Mouse (Mus musculus): ENCODE data around the gene Serpinh1. TPM values are rescaled to one million over a fixed set of nuclear protein-coding genes. Genes with fewer than 3 reads are reported as not detected.

The Serpinh1 gene
- 3.1 and 5.0 TPM in 2 replicates for total RNA-seq (2017)

DNA sequence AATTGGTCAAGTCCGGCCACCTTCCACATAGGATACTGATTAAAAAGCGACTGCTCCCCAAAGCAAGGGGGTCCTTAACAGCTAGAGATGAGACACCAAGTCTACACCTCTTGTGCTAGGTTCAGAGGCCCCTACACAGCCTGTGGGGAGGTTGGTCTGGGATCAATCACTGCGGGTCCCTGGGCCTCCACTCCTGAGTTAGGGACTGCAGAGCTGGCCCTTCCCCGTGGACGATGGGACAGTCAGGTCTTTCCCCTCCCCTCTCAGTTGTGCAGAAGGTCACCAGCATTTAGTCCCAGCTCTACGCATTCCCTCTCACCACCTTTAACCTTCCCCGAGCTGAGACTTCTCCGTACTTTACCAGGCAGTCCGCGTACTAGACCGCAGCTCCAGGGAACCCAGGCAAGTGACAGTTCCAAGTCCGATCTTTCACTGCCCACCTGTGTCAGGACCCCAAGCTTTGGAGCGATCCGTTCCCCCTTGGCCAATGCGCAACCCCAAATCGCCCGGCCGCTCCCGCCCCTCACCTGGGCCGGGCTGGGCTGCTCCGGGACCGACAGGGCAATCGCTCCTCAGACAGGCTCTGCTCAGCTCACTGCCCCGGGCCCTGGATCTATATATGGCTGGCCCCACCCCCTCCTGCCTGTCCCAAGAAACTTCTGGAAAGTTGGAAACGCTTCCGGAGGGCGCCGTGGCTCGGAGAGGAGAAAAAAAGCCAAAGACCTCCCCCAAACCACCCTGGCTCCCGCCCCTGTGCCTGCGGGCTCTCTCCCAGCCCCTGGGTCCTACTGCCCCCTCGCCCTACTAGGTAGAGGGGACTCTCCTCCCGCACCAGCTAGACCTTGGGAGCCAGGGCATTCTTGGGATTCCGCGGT is at the start of gene Serpinh1:
Gene Serpinh1, minus strand, starts transcription at position 714 of the 875 bp plus-strand sequence.
- peak; percentile 10 to 42; a peak in 1 of 4 replicates for ATAC-seq (replicated peaks in 1 of 2; ENCODE audit: insufficient read depth in 1 of 2, low FRiP score in 2 of 2, low TSS enrichment in 1 of 2, low read depth in 1 of 2, poor library complexity in 2 of 2, severe bottlenecking in 2 of 2)

GRCm38 (mm10) chr7:99402477-99402876 is 49.4 kb upstream of the Serpinh1 start:
- no peak for ATAC-seq (replicated peaks in 1 of 2; ENCODE audit: insufficient read depth in 1 of 2, low FRiP score in 2 of 2, low TSS enrichment in 1 of 2, low read depth in 1 of 2, poor library complexity in 2 of 2, severe bottlenecking in 2 of 2)

DNA sequence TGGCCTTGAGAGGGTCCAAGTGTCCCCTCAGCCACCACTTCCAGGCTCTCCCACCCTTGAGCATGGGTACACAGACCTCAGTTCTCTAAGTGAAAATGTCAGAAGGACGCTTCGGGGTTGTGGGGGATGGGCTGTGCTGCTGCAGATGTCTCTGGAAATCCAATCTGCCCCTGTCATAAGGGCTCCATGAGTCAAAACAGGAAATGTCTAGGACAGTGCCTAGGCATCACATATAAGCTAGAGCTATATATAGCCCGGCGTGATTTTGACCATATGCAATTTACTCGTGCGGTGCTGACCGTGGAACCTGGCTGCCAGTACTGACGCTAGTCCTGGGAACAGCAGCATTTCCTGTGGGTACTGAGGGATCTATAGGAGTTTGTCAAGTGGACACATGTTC is 48.3 kb upstream of the Serpinh1 start:
- no peak for ATAC-seq (replicated peaks in 1 of 2; ENCODE audit: insufficient read depth in 1 of 2, low FRiP score in 2 of 2, low TSS enrichment in 1 of 2, low read depth in 1 of 2, poor library complexity in 2 of 2, severe bottlenecking in 2 of 2)

DNA sequence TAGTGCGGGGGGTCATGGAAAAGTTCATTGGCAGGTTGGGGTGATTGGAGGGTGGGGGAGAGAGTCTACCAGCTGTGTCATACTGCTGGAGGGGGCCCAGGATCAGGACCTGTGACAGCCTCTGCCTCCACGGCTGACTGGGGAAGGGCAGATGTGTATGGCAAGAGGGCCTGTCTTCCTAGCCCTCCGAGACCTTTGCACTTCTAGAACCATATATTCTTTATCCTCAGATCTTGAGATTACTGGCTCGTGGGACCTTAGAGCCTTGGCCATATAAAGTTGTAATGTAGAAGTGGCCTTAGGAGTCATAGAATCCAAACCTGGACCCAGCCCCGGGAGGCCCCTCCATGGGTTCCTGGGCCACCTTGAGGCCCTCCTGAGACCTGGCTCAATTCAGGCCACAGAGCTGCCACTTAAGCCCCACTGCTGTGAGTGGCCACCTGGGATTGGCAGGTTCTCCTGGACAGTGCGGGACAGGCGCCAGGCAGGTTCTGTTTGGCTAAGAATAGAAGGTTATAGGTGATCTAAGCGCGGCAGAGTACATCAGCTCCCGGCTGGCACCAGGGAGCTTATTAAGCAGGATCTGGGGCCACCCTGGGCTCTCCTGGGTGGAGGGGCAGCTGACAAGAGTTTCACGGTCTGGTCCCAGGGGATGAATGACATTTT is 44.1 kb upstream of the Serpinh1 start:
- ATAC-seq (replicated peaks in 1 of 2; ENCODE audit: insufficient read depth in 1 of 2, low FRiP score in 2 of 2, low TSS enrichment in 1 of 2, low read depth in 1 of 2, poor library complexity in 2 of 2, severe bottlenecking in 2 of 2), result no peak

DNA sequence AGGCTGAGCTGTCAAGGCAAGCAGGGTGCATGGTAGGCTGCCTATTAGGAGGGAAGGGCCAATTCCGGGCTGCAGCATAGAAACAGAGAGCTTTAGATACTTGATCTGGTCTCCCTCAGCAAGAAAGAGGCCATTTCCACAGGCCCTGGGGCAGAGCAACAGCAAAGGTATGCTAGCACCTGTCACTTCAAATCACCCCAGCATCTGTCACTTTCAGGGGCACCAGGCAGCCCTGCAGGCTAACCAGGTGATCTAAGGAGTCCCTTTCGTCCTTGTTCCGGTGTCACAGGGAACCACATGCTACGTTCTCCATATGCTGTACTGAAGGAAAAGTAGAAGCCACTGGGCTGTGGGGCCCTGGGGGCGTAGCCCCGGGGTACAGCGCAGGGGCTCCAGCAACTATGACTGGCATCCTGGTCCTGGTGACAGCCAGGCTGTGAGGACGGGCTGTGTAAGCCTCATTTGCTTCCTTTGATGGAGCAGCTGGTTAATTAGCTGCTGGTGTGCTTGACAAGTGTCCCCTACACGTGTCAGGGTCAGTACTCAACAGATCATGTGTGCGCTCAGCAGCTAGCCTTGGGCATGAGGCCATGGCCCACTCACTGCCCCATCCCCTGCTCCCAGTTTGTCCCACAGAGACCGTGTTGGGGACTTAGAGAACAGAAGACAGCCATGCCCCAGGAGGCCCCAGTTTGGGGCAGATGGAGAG is 43.0 kb upstream of the Serpinh1 start:
- ATAC-seq (replicated peaks in 1 of 2; ENCODE audit: insufficient read depth in 1 of 2, low FRiP score in 2 of 2, low TSS enrichment in 1 of 2, low read depth in 1 of 2, poor library complexity in 2 of 2, severe bottlenecking in 2 of 2), result no peak

GRCm38 (mm10) chr7:99395385-99395784 is 42.3 kb upstream of the Serpinh1 start:
- no peak for ATAC-seq (replicated peaks in 1 of 2; ENCODE audit: insufficient read depth in 1 of 2, low FRiP score in 2 of 2, low TSS enrichment in 1 of 2, low read depth in 1 of 2, poor library complexity in 2 of 2, severe bottlenecking in 2 of 2)

DNA sequence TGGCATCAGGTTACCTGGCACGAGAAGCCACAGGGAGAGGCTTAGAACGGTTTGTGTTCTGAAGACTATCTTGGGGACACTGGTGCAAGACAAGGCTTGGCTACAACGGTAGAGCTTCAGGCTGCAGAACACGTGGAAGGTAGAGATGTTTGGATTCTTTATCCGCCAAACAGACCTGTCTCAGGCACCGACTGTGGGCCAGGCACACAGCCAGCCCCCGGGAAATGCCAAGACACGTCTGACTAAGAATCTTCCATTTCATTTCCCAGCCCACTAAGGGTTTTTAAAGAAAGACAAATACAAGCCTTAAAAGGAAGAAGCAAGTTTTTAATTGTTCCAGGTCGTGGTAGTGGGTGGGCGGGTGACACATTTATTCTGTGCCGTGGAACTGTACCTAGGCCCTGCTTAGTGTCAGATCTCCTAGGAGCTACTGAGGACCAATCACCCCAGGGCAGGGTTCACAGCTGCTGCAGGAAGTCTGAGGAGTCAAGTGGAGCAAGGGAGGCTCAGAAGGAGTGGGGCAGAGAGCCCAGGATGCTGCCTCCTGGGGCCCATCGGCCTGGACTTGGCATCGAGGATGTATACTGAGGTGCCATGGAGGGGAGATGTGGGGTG is 40.8 kb upstream of the Serpinh1 start:
- no peak for ATAC-seq (replicated peaks in 1 of 2; ENCODE audit: insufficient read depth in 1 of 2, low FRiP score in 2 of 2, low TSS enrichment in 1 of 2, low read depth in 1 of 2, poor library complexity in 2 of 2, severe bottlenecking in 2 of 2)

- no peak for ATAC-seq (replicated peaks in 1 of 2; ENCODE audit: insufficient read depth in 1 of 2, low FRiP score in 2 of 2, low TSS enrichment in 1 of 2, low read depth in 1 of 2, poor library complexity in 2 of 2, severe bottlenecking in 2 of 2)
These were observed 39.7 kb upstream of the Serpinh1 start for GRCm38 (mm10) chr7:99392696-99393095.

DNA sequence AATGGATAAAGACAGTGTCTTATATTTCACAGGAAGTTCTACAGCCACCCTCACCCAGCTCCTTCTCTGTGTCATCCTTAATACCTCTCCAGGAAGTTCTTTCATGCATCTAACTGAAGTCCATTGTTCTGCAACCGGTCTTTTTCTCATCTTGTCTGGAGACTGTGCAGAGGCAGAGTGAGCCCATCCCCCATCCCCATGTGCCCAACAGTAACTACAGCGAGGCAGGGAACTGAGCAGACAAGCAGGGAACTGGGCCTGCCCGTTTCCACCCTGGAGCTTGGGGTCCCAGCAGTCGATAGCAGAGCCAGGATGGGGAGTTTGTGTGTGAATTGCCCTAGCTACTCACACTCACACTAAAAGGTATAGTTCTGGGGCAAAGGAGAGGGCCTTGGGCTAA is 37.5 kb upstream of the Serpinh1 start:
- no peak for ATAC-seq (replicated peaks in 1 of 2; ENCODE audit: insufficient read depth in 1 of 2, low FRiP score in 2 of 2, low TSS enrichment in 1 of 2, low read depth in 1 of 2, poor library complexity in 2 of 2, severe bottlenecking in 2 of 2)

- 0 out of 4 replicates have a peak, but pooled peaks of 1 of the 2 experiments have one; percentile 8 for ATAC-seq (replicated peaks in 1 of 2; ENCODE audit: insufficient read depth in 1 of 2, low FRiP score in 2 of 2, low TSS enrichment in 1 of 2, low read depth in 1 of 2, poor library complexity in 2 of 2, severe bottlenecking in 2 of 2)
These were observed 34.3 kb upstream of the Serpinh1 start for GRCm38 (mm10) chr7:99387356-99387755.

DNA sequence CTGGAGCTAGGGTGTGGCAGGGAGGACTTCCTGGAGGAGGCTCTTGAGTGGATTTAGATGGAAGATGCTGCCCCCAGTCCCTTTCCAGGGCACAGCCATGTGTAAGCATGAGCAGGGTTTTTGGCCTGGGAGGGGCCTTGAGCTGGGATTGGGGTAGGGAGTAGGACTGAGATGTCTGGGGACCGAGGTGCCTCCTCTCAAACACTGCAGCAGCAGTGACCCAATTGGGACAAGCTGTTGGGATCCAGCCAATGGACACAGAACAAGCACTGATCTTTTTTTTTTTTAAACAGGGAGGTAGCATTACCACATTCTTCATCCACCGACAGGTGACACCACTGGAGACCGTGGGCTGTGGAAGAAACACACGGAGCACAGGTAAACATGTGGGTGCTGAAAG is 33.8 kb upstream of the Serpinh1 start:
- ATAC-seq (replicated peaks in 1 of 2; ENCODE audit: insufficient read depth in 1 of 2, low FRiP score in 2 of 2, low TSS enrichment in 1 of 2, low read depth in 1 of 2, poor library complexity in 2 of 2, severe bottlenecking in 2 of 2), result no peak

GRCm38 (mm10) chr7:99386030-99386429 is 33.0 kb upstream of the Serpinh1 start:
- ATAC-seq (replicated peaks in 1 of 2; ENCODE audit: insufficient read depth in 1 of 2, low FRiP score in 2 of 2, low TSS enrichment in 1 of 2, low read depth in 1 of 2, poor library complexity in 2 of 2, severe bottlenecking in 2 of 2), result no peak

DNA sequence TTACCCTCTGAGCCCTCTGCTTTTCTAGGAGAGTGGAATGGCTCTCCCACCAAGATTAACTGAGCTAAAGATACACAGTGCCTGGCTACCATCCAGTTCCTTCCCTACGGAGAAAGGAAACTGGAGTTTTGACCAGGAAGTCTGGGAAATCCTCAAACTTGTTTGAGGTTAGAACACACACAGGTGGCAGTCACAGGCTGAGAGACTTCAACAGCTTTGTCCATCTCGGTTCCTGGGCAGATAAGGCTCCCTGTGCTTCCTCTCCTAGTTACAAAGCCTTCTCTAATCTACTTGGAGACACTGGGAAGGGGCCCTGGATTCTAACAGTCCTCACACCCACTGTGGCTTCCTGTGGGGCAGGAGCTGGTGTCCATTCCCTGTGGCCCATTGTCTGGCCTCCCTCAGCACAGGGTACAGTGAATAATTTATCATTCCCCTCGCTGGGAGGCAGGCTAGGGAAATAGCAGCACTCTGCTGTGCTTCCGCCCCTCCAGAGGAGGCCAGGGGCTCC is 31.1 kb upstream of the Serpinh1 start:
- ATAC-seq (replicated peaks in 1 of 2; ENCODE audit: insufficient read depth in 1 of 2, low FRiP score in 2 of 2, low TSS enrichment in 1 of 2, low read depth in 1 of 2, poor library complexity in 2 of 2, severe bottlenecking in 2 of 2), result no peak

GRCm38 (mm10) chr7:99383246-99383645 is 30.2 kb upstream of the Serpinh1 start:
- ATAC-seq (replicated peaks in 1 of 2; ENCODE audit: insufficient read depth in 1 of 2, low FRiP score in 2 of 2, low TSS enrichment in 1 of 2, low read depth in 1 of 2, poor library complexity in 2 of 2, severe bottlenecking in 2 of 2), result no peak

- no peak for ATAC-seq (replicated peaks in 1 of 2; ENCODE audit: insufficient read depth in 1 of 2, low FRiP score in 2 of 2, low TSS enrichment in 1 of 2, low read depth in 1 of 2, poor library complexity in 2 of 2, severe bottlenecking in 2 of 2)
These were observed 29.3 kb upstream of the Serpinh1 start for GRCm38 (mm10) chr7:99382088-99383000.

DNA sequence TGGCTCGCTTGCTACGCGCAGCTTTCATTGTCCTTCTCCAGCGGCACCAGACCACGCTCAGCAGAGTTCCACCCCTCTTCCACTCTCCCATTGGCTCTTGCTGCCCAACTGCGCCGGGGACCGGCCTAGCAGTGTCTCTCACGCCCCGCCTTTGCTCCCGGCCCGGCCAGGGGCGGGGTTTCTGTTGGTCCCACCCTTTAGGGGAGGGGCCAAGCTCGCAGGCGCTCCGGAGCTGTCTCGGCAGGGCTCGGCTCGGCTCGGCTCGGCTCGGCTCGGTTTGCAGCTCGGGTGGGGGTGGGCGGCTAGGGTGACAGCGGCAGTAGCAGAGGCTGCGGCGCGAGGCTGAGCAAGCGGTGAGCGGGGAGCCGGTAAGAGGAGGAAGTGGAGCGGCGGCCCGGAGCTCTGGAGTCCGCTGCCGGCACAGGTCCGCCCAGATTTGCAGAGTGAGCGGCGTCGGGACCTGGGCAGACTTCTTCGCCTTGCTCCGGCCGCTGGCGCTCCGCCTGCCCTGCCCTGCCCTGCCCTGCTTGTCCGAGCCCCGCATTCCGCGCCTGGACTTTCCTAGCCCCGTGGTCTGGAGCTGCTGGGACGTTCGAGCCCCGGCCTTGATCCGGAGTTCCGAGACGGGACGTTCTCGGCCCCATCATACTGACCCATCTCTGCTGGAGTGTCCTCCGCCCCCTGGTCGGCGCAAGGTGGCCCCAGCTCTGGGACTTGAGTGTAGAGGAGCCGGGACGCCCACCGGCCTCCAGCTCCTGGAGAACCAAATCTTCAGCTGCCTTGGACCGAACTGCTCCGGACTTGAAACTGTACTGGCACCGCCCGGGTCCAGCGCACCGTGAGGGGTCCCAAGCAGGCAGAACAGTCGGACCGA is 28.4 kb upstream of the Serpinh1 start, which contains the start of gene Gdpd5:
Gene Gdpd5, plus strand, starts transcription at position 201 of the 874 bp plus-strand sequence.
- peak; percentile 87 to 90 for ATAC-seq (replicated peaks in 1 of 2; ENCODE audit: insufficient read depth in 1 of 2, low FRiP score in 2 of 2, low TSS enrichment in 1 of 2, low read depth in 1 of 2, poor library complexity in 2 of 2, severe bottlenecking in 2 of 2)

Measured in hematopoietic stem cell, adult 5-6 weeks (primary cell).